Mouse (Mus musculus) heart, embryonic 13.5 days (tissue): ENCODE measurements around the gene Guca2a. TPM values are rescaled to one million over a fixed set of nuclear protein-coding genes. Genes with fewer than 3 reads are reported as not detected.

Source experiments
- ATAC-seq: fragments of 200-750 bp; cut with Nextera tagmentation; 2 replicates; pipeline ENCODE4 v1.8.0; 2017; ENCODE audit warnings: moderate TSS enrichment; ENCODE audit not compliant: insufficient number of reproducible peaks, low FRiP score, low TSS enrichment; ENCODE audit errors: extremely low read depth
- H3K27ac ChIP-seq: fragments of 300-500 bp; sonication (generic); replicated peaks from 2 replicates; pipeline ENCODE4 v1.5.1; 2015; ENCODE audit warnings: moderate library complexity, mild to moderate bottlenecking, inconsistent platforms
- H3K27me3 ChIP-seq: fragments of 300-500 bp; sonication (generic); replicated peaks from 2 replicates; pipeline ENCODE4 v1.6.1; 2015; ENCODE audit warnings: mild to moderate bottlenecking, inconsistent platforms
- H3K36me3 ChIP-seq: fragments of 300-500 bp; sonication (generic); 2 replicates; pipeline ENCODE4 v1.6.1; 2015; ENCODE audit warnings: mild to moderate bottlenecking, inconsistent platforms
- H3K4me1 ChIP-seq: fragments of 300-500 bp; sonication (generic); 2 replicates; pipeline ENCODE4 v1.6.1; 2015; ENCODE audit warnings: inconsistent platforms
- H3K4me2 ChIP-seq: fragments of 300-500 bp; sonication (generic); 2 replicates; pipeline ENCODE4 v1.6.1; 2015; ENCODE audit warnings: inconsistent platforms, mild to moderate bottlenecking, moderate library complexity
- H3K4me3 ChIP-seq: fragments of 300-500 bp; sonication (generic); 2 replicates; pipeline ENCODE4 v1.5.1; 2015; ENCODE audit warnings: moderate library complexity, mild to moderate bottlenecking, inconsistent platforms
- H3K9ac ChIP-seq: fragments of 300-500 bp; sonication (generic); 2 replicates; pipeline ENCODE4 v1.6.1; 2015; ENCODE audit warnings: inconsistent platforms, mild to moderate bottlenecking, moderate library complexity
- H3K9me3 ChIP-seq: fragments of 300-500 bp; sonication (generic); 2 replicates; pipeline ENCODE4 v1.6.1; 2016; ENCODE audit warnings: inconsistent platforms
- WGBS: fragments of 180-500 bp; shearing (Covaris S2); methylation state at CpG from one replicate; pipeline ENCODE4 v1.1.7; 2015; ENCODE audit warnings: mixed read lengths; 5-methylcytosine and 5-hydroxymethylcytosine counted together
- polyA plus RNA-seq: library from polyadenylated mRNA; unstranded; fragments of >200 nt; fragmentation: Nextera tagmentation; extraction: Ambion mirVana; gene quantifications from 2 replicates; pipeline ENCODE4 v1.2.1, GENCODE M21; 2015

Gene Guca2a
- not detected in 2 replicates for polyA plus RNA-seq

DNA sequence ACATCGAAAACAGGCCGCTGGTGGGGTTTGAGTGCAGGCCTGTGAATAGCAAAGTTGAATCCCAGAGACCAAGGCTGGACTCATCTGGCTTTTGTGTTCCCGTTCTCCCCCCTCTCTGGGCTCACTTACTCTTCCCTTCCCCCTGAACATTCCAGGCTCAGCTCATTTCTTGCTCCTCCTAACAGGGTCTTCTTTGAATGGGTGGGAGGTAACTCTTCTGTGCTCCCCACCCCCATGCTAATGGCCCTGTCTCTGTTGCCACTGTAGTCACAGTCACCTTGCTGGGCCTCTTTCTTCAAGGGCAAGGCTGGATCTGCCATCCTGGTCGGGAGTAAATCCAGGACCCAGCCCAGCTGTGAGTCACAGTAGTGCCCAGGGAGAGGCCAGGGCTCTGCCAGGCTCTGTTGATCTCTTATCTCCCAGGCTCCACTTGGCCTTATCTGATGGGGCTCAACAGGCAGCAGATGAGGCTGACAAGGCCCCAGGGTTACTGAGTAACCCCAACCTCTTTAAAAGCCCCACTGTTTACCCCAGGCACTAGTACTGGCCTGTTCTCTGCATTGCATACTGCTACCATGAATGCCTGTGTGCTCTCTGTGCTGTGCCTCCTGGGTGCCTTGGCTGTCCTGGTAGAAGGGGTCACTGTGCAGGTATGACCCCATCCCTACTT lies at the start of gene Guca2a:
Gene Guca2a, plus strand, starts transcription at position 529 of the 670 bp plus-strand sequence.
- WGBS: 55% methylated on average over 4 of the region's 4 CpGs
- no peak within 1 kb of the TSS for H3K4me3 ChIP-seq
- peak within 1 kb of the TSS; percentile 39 for H3K27ac ChIP-seq

GRCm38 (mm10) chr4:119588037-119588436 lies 49.5 kb upstream of the Guca2a start:
- no peaks in the 10 kb centered on the region for H3K27me3 ChIP-seq
- H3K4me3 ChIP-seq: no peak overlapping the region
- H3K36me3 ChIP-seq: peaks cover 36% of the 10 kb centered on the region
- H3K4me1 ChIP-seq: peaks cover 20% of the 10 kb centered on the region
- 90% methylated on average over 2 of the region's 2 CpGs for WGBS
- no peak overlapping the region for H3K27ac ChIP-seq
- H3K9me3 ChIP-seq: no peaks in the 10 kb centered on the region
- ATAC-seq: no peak
- H3K9ac ChIP-seq: no peak overlapping the region
- H3K4me2 ChIP-seq: no peak overlapping the region

More for the DNA sequence above, at the start of gene Guca2a:
- H3K9me3 ChIP-seq: no peaks in the 10 kb centered on the region
- peaks cover 51% of the 10 kb centered on the region for H3K4me1 ChIP-seq
- ATAC-seq: no peak
- H3K36me3 ChIP-seq: no peaks in the 10 kb centered on the region
- H3K4me2 ChIP-seq: no peak within 1 kb of the TSS
- 0 out of 2 replicates have a peak within 1 kb of the TSS, but pooled peaks have one; percentile 14 for H3K9ac ChIP-seq
- H3K27me3 ChIP-seq: no peaks in the 10 kb centered on the region

DNA sequence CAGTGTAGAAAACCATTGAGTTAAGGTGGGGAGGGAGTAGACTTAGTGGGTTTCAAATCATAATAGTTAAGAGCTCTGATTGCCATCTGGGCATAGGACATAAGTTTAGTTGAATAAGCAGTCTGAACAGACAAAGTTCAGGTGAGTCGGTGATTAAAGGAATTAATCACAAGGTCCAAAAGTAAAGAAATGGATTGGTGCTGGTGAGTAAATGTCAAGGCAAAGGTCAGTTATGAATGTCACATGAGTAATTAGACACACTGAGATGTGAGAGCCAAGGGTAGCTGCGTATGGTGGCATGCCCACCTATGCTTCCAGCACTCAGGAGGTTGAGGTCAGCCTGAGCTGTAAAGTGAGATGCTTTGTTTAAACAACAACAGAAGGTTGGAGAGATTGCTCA lies 48.1 kb upstream of the Guca2a start:
- no peaks in the 10 kb centered on the region for H3K27me3 ChIP-seq
- no peak overlapping the region for H3K4me3 ChIP-seq
- no peaks in the 10 kb centered on the region for H3K9me3 ChIP-seq
- 77% methylated on average over 2 of the region's 2 CpGs for WGBS
- no peak overlapping the region for H3K9ac ChIP-seq
- H3K36me3 ChIP-seq: peaks cover 36% of the 10 kb centered on the region
- H3K4me1 ChIP-seq: peaks cover 13% of the 10 kb centered on the region
- H3K27ac ChIP-seq: no peak overlapping the region
- no peak for ATAC-seq
- H3K4me2 ChIP-seq: no peak overlapping the region

DNA sequence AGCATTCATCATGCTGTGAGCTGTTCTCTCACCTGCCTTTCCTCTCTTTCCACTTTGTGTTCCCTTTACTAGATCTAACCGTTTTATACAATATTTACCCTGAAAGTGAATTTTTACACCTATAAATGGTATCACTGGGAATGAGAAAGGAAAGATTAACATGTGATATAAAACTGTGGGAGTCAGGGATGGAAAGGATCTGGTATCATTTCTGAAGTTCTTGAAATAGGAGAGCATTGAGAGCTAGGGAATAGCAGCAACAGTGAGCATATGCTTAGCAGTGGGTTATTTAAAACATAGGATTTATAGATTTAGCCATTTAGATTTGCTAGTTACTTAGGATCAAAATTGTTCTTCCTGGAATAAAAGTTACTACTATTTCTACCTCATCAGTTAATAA lies 47.5 kb upstream of the Guca2a start:
- Histone ChIP-seq H3K9me3 (no peaks in the 10 kb centered on the region), H3K27me3 (no peaks in the 10 kb centered on the region), H3K4me2 (no peak overlapping the region), H3K4me1 (peaks cover 13% of the 10 kb centered on the region), H3K4me3 (no peak overlapping the region), H3K36me3 (peaks cover 38% of the 10 kb centered on the region), H3K27ac (no peak overlapping the region), H3K9ac (no peak overlapping the region)
- WGBS: 68% methylated on average over 1 of the region's 1 CpGs
- ATAC-seq: no peak

- H3K27ac ChIP-seq: no peak overlapping the region
- peaks cover 16% of the 10 kb centered on the region for H3K36me3 ChIP-seq
- no peak overlapping the region for H3K4me3 ChIP-seq
- no peaks in the 10 kb centered on the region for H3K9me3 ChIP-seq
- H3K4me2 ChIP-seq: no peak overlapping the region
- peaks cover 13% of the 10 kb centered on the region for H3K4me1 ChIP-seq
- ATAC-seq: no peak
- no peak overlapping the region for H3K9ac ChIP-seq
- WGBS: 71% methylated on average over 3 of the region's 3 CpGs
- no peaks in the 10 kb centered on the region for H3K27me3 ChIP-seq
Observed at GRCm38 (mm10) chr4:119592479-119592878, 45.0 kb upstream of the Guca2a start.

DNA sequence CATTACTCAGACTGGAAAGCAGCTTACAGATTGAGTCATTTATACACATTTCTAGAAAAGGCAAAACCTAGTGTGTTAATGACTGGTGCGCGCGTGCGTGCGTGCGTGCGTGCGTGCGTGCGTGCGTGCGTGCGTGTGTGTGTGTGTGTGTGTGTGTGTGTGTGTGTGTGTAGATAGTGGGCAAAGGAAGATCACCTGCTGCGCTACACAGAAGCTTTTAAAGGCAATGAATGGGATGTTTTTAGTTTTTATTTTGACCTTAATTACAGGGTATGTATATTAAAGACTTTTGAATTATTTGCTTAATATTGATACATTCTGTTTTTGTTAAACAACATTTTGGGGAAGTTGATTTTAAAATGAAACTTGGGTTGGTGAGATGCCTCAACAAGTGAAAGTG lies 43.2 kb upstream of the Guca2a start:
- 0 out of 2 replicates have a peak, but pooled peaks cover 2% of the 10 kb centered on the region for H3K36me3 ChIP-seq
- H3K4me1 ChIP-seq: peaks cover 13% of the 10 kb centered on the region
- H3K4me2 ChIP-seq: no peak overlapping the region
- WGBS: 94% methylated on average over 14 of the region's 14 CpGs
- no peaks in the 10 kb centered on the region for H3K9me3 ChIP-seq
- no peaks in the 10 kb centered on the region for H3K27me3 ChIP-seq
- no peak overlapping the region for H3K4me3 ChIP-seq
- ATAC-seq: no peak
- H3K9ac ChIP-seq: no peak overlapping the region
- H3K27ac ChIP-seq: no peak overlapping the region

- 10% methylated on average over 1 of the region's 1 CpGs for WGBS
- peaks cover 21% of the 10 kb centered on the region for H3K4me1 ChIP-seq
- no peak for ATAC-seq
- H3K36me3 ChIP-seq: peaks cover 26% of the 10 kb centered on the region
- H3K4me3 ChIP-seq: no peak overlapping the region
- H3K9me3 ChIP-seq: no peaks in the 10 kb centered on the region
- H3K27ac ChIP-seq: peak overlapping the region; percentile 75
- no peak overlapping the region for H3K9ac ChIP-seq
- peak overlapping the region; percentile 10 for H3K4me2 ChIP-seq
- H3K27me3 ChIP-seq: no peaks in the 10 kb centered on the region
Observed at GRCm38 (mm10) chr4:119599605-119600004, 37.9 kb upstream of the Guca2a start.

- Histone ChIP-seq H3K27ac (no peak overlapping the region), H3K9me3 (no peaks in the 10 kb centered on the region; the same call in 1 of the 2 replicates), H3K36me3 (peaks cover 23% of the 10 kb centered on the region), H3K27me3 (no peaks in the 10 kb centered on the region), H3K4me2 (no peak overlapping the region), H3K4me1 (peaks cover 16% of the 10 kb centered on the region), H3K4me3 (no peak overlapping the region), H3K9ac (no peak overlapping the region)
- no peak for ATAC-seq
- 25% methylated on average over 1 of the region's 1 CpGs for WGBS
Observed at GRCm38 (mm10) chr4:119609488-119609887, 28.0 kb upstream of the Guca2a start.

DNA sequence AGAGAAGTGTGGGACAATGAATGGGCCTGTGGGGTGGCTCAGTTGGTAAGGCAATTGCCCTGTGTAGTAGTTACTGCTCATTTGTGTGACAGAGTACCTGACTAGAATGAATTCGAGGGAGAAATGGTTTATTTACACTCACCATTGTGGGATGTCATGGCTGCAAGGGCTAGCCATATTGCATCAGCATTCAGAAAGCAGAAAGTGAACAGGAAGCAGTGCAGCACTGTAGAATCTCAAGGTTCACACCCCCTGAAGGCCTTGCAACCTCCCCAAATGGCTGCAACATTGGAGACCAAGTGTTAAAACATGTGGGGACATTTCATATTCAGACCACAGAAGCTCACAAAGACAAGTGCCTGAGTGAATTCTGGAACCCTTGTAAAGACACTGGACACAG lies 23.4 kb upstream of the Guca2a start:
- peaks cover 23% of the 10 kb centered on the region for H3K36me3 ChIP-seq
- no peak overlapping the region for H3K4me3 ChIP-seq
- H3K4me1 ChIP-seq: peaks cover 25% of the 10 kb centered on the region
- H3K9ac ChIP-seq: 0 out of 2 replicates have a peak overlapping the region, but pooled peaks have one; percentile 8
- 70% methylated on average over 1 of the region's 1 CpGs for WGBS
- no peaks in the 10 kb centered on the region for H3K9me3 ChIP-seq
- H3K27me3 ChIP-seq: no peaks in the 10 kb centered on the region
- peak overlapping the region; percentile 48; the same call in 1 of the 2 replicates for H3K27ac ChIP-seq
- H3K4me2 ChIP-seq: no peak overlapping the region
- no peak for ATAC-seq

DNA sequence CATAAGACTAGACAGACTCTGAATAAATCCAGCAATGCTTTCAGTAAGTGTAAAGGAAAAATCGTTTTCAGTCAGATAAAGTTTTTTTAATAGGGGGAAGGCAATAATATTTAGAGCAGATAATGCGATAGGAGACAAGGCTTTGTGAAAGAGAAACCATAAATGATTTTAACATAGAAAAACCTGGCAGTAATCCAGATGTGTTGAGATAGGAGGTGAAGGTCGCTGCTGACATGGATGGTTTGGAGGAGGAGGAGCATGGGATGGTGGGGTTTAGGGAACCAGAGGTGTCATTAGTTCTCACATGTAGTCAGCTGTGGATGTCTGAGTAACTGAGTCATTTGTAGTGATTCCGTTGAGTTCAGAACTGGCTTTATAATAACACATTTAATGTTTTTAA lies 22.8 kb upstream of the Guca2a start:
- Histone ChIP-seq H3K4me2 (no peak overlapping the region), H3K4me3 (no peak overlapping the region), H3K27me3 (no peaks in the 10 kb centered on the region), H3K4me1 (peaks cover 21% of the 10 kb centered on the region), H3K9me3 (no peaks in the 10 kb centered on the region), H3K9ac (no peak overlapping the region), H3K36me3 (peaks cover 29% of the 10 kb centered on the region), H3K27ac (peak overlapping the region; percentile 48; the same call in 1 of the 2 replicates)
- 62% methylated on average over 4 of the region's 4 CpGs for WGBS
- ATAC-seq: no peak

DNA sequence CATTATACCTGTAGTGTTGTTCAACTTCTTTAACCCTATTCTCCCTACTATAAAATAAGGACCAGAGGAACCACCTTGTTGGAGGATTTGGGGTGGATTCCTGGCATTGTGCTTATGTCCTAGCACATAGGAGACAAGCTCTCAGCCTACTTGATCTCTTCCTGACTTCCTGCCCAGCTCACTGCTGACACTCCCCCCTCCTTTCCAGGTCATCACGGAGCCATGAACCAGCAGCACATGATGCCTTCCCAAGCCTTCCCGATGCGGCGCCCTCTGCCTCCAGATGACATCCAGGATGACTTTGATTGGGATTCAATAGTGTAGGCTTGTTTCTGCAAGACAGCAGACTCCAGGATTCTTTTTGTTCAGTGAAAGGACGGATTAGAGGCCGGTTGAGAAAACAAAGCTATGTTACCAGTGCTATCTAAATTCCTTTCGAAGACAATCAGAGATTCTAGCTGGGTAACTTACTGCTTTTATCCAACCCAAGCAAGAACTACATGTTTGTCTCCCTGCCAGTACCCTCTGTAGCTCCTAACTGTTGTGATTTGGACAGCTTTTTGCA lies 11.3 kb upstream of the Guca2a start:
- no peak overlapping the region for H3K4me3 ChIP-seq
- no peak overlapping the region for H3K4me2 ChIP-seq
- H3K27me3 ChIP-seq: no peaks in the 10 kb centered on the region
- H3K9ac ChIP-seq: peak overlapping the region; percentile 16; the same call in 1 of the 2 replicates
- H3K9me3 ChIP-seq: no peaks in the 10 kb centered on the region
- H3K4me1 ChIP-seq: peaks cover 33% of the 10 kb centered on the region
- 49% methylated on average over 7 of the region's 7 CpGs for WGBS
- no peak for ATAC-seq
- H3K36me3 ChIP-seq: peaks cover 74% of the 10 kb centered on the region
- H3K27ac ChIP-seq: peak overlapping the region; percentile 50; the same call in 1 of the 2 replicates
